Mouse (Mus musculus) MEL (cell line): ENCODE measurements at regions not wholly inside any gene's neighbourhood (a gene's known extent, or its start where the extent isn't known, plus 50 kb on each side); places are given as distances from the start of the nearest gene placed in this dataset.
A peak's percentile ranks its signal among the peaks of the same experiment; 100 is the strongest.

Experiments used
- DNase-seq: peaks from one replicate; pipeline ENCODE4 v3.0.0; 2011; ENCODE audit warnings: low read depth, low spot score
- H3K27ac ChIP-seq: 2 replicates; pipeline ENCODE4 v1.5.1; 2012; ENCODE audit warnings: low read depth, mild to moderate bottlenecking, control low read depth, low read length, moderate library complexity; ENCODE audit not compliant: control insufficient read depth
- H3K27me3 ChIP-seq, 2 experiments: fragments of 150-350 bp in 1 of 2; sonication (generic) in 1 of 2; 2 replicates each; pipeline ENCODE4 v1.6.1; 2012; ENCODE audit warnings: low read length in 2 of 2, mild to moderate bottlenecking in 2 of 2, improper control_type of control experiment in 1 of 2, moderate library complexity in 1 of 2; ENCODE audit not compliant: insufficient read depth in 2 of 2, control insufficient read depth in 1 of 2
- H3K36me3 ChIP-seq, 2 experiments: 2 replicates each; pipeline ENCODE4 v1.6.1; 2012 to 2014; ENCODE audit warnings: low read length in 2 of 2, improper control_type of control experiment in 1 of 2, inconsistent platforms in 1 of 2, mild to moderate bottlenecking in 1 of 2; ENCODE audit not compliant: insufficient read depth in 2 of 2, control insufficient read depth in 1 of 2
- H3K4me1 ChIP-seq, 2 experiments: fragments of 150-350 bp in 1 of 2; sonication (generic) in 1 of 2; 2 replicates each; pipeline ENCODE4 v1.6.1; 2012; ENCODE audit warnings: low read length in 2 of 2, improper control_type of control experiment in 1 of 2, mild to moderate bottlenecking in 1 of 2; ENCODE audit not compliant: insufficient read depth in 2 of 2, control insufficient read depth in 1 of 2
- H3K4me3 ChIP-seq, 2 experiments: fragments of 150-350 bp in 1 of 2; sonication (generic) in 1 of 2; 2 replicates each; pipeline ENCODE4 v1.5.1; 2012; ENCODE audit warnings: low read depth in 2 of 2, low read length in 2 of 2, mild to moderate bottlenecking in 2 of 2, moderate library complexity in 2 of 2, control low read depth in 1 of 2, improper control_type of control experiment in 1 of 2; ENCODE audit not compliant: control insufficient read depth in 1 of 2, insufficient read depth in 1 of 2
- H3K79me2 ChIP-seq: 2 replicates; pipeline ENCODE4 v1.6.1; 2012; ENCODE audit warnings: mild to moderate bottlenecking, low read length, moderate library complexity; ENCODE audit not compliant: control insufficient read depth, poor library complexity, insufficient read depth
- H3K9ac ChIP-seq: 2 replicates; pipeline ENCODE4 v1.6.1; 2012; ENCODE audit warnings: low read depth, mild to moderate bottlenecking, control low read depth, low read length, moderate library complexity; ENCODE audit not compliant: control insufficient read depth, poor library complexity, severe bottlenecking
- H3K9me3 ChIP-seq: fragments of 150-350 bp; sonication (generic); replicated peaks from 2 replicates; pipeline ENCODE4 v1.6.1; 2012; ENCODE audit warnings: mild to moderate bottlenecking, low read length, improper control_type of control experiment, moderate library complexity; ENCODE audit not compliant: insufficient read depth
- BHLHE40 ChIP-seq: IDR thresholded peaks from 2 replicates; pipeline ENCODE4 v1.6.1; 2012; ENCODE audit warnings: low read depth, mild to moderate bottlenecking, inconsistent platforms, low read length, improper control_type of control experiment, borderline replicate concordance
- CHD1 ChIP-seq: IDR thresholded peaks from 2 replicates; pipeline ENCODE4 v1.6.1; 2012; ENCODE audit warnings: low read depth, mild to moderate bottlenecking, inconsistent platforms, low read length, improper control_type of control experiment
- CHD2 ChIP-seq: IDR thresholded peaks from 2 replicates; pipeline ENCODE4 v1.6.1; 2011; ENCODE audit warnings: low read length, improper control_type of control experiment
- CTCF ChIP-seq, 3 experiments: IDR thresholded peaks in 2 of 3; conservative IDR thresholded peaks in 1 of 3; 2 replicates each; pipeline ENCODE4 v1.5.1; 2011 to 2012; ENCODE audit warnings: low read length in 3 of 3, low read depth in 2 of 3, mild to moderate bottlenecking in 2 of 3, improper control_type of control experiment in 1 of 3, inconsistent platforms in 1 of 3, mixed read lengths in 1 of 3, moderate library complexity in 1 of 3; ENCODE audit not compliant: control insufficient read depth in 1 of 3, insufficient read depth in 1 of 3, poor library complexity in 1 of 3, severe bottlenecking in 1 of 3
- E2F4 ChIP-seq: IDR thresholded peaks from 2 replicates; pipeline ENCODE4 v1.6.1; 2011; ENCODE audit warnings: low read depth, low read length, improper control_type of control experiment, borderline replicate concordance
- ELF1 ChIP-seq: IDR thresholded peaks from 2 replicates; pipeline ENCODE4 v1.6.1; 2014; ENCODE audit warnings: low read depth, mild to moderate bottlenecking, inconsistent platforms, low read length, improper control_type of control experiment, moderate library complexity
- EP300 ChIP-seq, 2 experiments: IDR thresholded peaks; 2 replicates each; pipeline ENCODE4 v1.6.1; 2011; ENCODE audit warnings: improper control_type of control experiment in 2 of 2, low read length in 2 of 2, low read depth in 1 of 2, mild to moderate bottlenecking in 1 of 2
- ETS1 ChIP-seq: IDR thresholded peaks from 2 replicates; pipeline ENCODE4 v1.6.1; 2012; ENCODE audit warnings: low read depth, mild to moderate bottlenecking, inconsistent platforms, low read length, improper control_type of control experiment, moderate library complexity
- GABPA ChIP-seq: IDR thresholded peaks from 2 replicates; pipeline ENCODE4 v1.6.1; 2012; ENCODE audit warnings: low read depth, mild to moderate bottlenecking, inconsistent platforms, low read length, improper control_type of control experiment, moderate library complexity
- HCFC1 ChIP-seq: IDR thresholded peaks from 2 replicates; pipeline ENCODE4 v1.6.1; 2012; ENCODE audit warnings: low read depth, mild to moderate bottlenecking, inconsistent platforms, low read length, improper control_type of control experiment, moderate library complexity
- KAT2A ChIP-seq: conservative IDR thresholded peaks from 2 replicates; pipeline ENCODE4 v1.6.1; 2012; ENCODE audit warnings: low read depth, low read length, improper control_type of control experiment, inconsistent platforms
- MAFK ChIP-seq: IDR thresholded peaks from 2 replicates; pipeline ENCODE4 v1.6.1; 2011; ENCODE audit warnings: low read depth, mild to moderate bottlenecking, low read length, improper control_type of control experiment, borderline replicate concordance
- MAX ChIP-seq: IDR thresholded peaks from 2 replicates; pipeline ENCODE4 v1.6.1; 2011; ENCODE audit warnings: low read length, improper control_type of control experiment
- MAZ ChIP-seq: IDR thresholded peaks from 2 replicates; pipeline ENCODE4 v1.6.1; 2012; ENCODE audit warnings: low read depth, mild to moderate bottlenecking, inconsistent platforms, low read length, improper control_type of control experiment
- MEF2A ChIP-seq: IDR thresholded peaks from 2 replicates; pipeline ENCODE4 v1.6.1; 2014; ENCODE audit warnings: low read depth, mild to moderate bottlenecking, inconsistent platforms, low read length, improper control_type of control experiment; ENCODE audit not compliant: poor library complexity, insufficient replicate concordance, severe bottlenecking; ENCODE audit errors: extremely low read depth
- MXI1 ChIP-seq: IDR thresholded peaks from 2 replicates; pipeline ENCODE4 v1.6.1; 2011; ENCODE audit warnings: mild to moderate bottlenecking, low read depth, low read length, improper control_type of control experiment
- MYB ChIP-seq: IDR thresholded peaks from 2 replicates; pipeline ENCODE4 v1.6.1; 2011; ENCODE audit warnings: mild to moderate bottlenecking, low read depth, low read length, improper control_type of control experiment
- MYC ChIP-seq: IDR thresholded peaks from 2 replicates; pipeline ENCODE4 v1.6.1; 2011; ENCODE audit warnings: low read depth, mild to moderate bottlenecking, low read length, improper control_type of control experiment, moderate library complexity
- NRF1 ChIP-seq: IDR thresholded peaks from 2 replicates; pipeline ENCODE4 v1.6.1; 2014; ENCODE audit warnings: low read depth, mild to moderate bottlenecking, inconsistent platforms, low read length, improper control_type of control experiment, moderate library complexity; ENCODE audit not compliant: poor library complexity, insufficient read depth, severe bottlenecking
- POLR2A ChIP-seq, 2 experiments: IDR thresholded peaks; 2 replicates each; pipeline ENCODE4 v1.6.1; 2011 to 2012; ENCODE audit warnings: low read length in 2 of 2, mild to moderate bottlenecking in 2 of 2, control low read depth in 1 of 2, improper control_type of control experiment in 1 of 2, low read depth in 1 of 2, moderate library complexity in 1 of 2; ENCODE audit not compliant: control insufficient read depth in 1 of 2, insufficient read depth in 1 of 2, poor library complexity in 1 of 2
- POLR2AphosphoS2 ChIP-seq: IDR thresholded peaks from 2 replicates; pipeline ENCODE4 v1.6.1; 2011; ENCODE audit warnings: low read length, improper control_type of control experiment
- POLR2AphosphoS5 ChIP-seq: IDR thresholded peaks from 2 replicates; pipeline ENCODE4 v1.6.1; 2012; ENCODE audit warnings: low read depth, borderline replicate concordance, mild to moderate bottlenecking, inconsistent platforms, low read length, moderate library complexity, mixed read lengths
- RCOR1 ChIP-seq: IDR thresholded peaks from 2 replicates; pipeline ENCODE4 v1.6.1; 2012; ENCODE audit warnings: low read depth, mild to moderate bottlenecking, inconsistent platforms, low read length, improper control_type of control experiment
- SIN3A ChIP-seq: IDR thresholded peaks from 2 replicates; pipeline ENCODE4 v1.6.1; 2012; ENCODE audit warnings: low read length, improper control_type of control experiment, inconsistent platforms
- SMC3 ChIP-seq: IDR thresholded peaks from 2 replicates; pipeline ENCODE4 v1.6.1; 2011; ENCODE audit warnings: low read depth, low read length, improper control_type of control experiment
- TAL1 ChIP-seq: IDR thresholded peaks from 2 replicates; pipeline ENCODE4 v1.6.1; 2012; ENCODE audit warnings: mild to moderate bottlenecking, inconsistent platforms, low read length, moderate library complexity, mixed read lengths
- TBP ChIP-seq: IDR thresholded peaks from 2 replicates; pipeline ENCODE4 v1.8.0; 2011; ENCODE audit warnings: low read depth, low read length, improper control_type of control experiment
- UBTF ChIP-seq: IDR thresholded peaks from 2 replicates; pipeline ENCODE4 v1.6.1; 2012; ENCODE audit warnings: low read depth, mild to moderate bottlenecking, inconsistent platforms, low read length, improper control_type of control experiment, moderate library complexity, borderline replicate concordance; ENCODE audit not compliant: insufficient read depth
- USF2 ChIP-seq, 2 experiments: IDR thresholded peaks; 2 replicates each; pipeline ENCODE4 v1.6.1; 2011 to 2012; ENCODE audit warnings: improper control_type of control experiment in 2 of 2, low read length in 2 of 2, borderline replicate concordance in 1 of 2, inconsistent platforms in 1 of 2, low read depth in 1 of 2, mild to moderate bottlenecking in 1 of 2; ENCODE audit not compliant: insufficient read depth in 1 of 2
- ZC3H11A ChIP-seq: IDR thresholded peaks from 2 replicates; pipeline ENCODE4 v1.6.1; 2012; ENCODE audit warnings: low read depth, mild to moderate bottlenecking, inconsistent platforms, low read length, improper control_type of control experiment
- ZKSCAN1 ChIP-seq: IDR thresholded peaks from 2 replicates; pipeline ENCODE4 v1.6.1; 2012; ENCODE audit warnings: low read depth, mild to moderate bottlenecking, inconsistent platforms, low read length, improper control_type of control experiment, moderate library complexity
- ZMIZ1 ChIP-seq: IDR thresholded peaks from 2 replicates; pipeline ENCODE4 v1.6.1; 2012; ENCODE audit warnings: low read depth, mild to moderate bottlenecking, inconsistent platforms, low read length, improper control_type of control experiment, moderate library complexity
- ZNF384 ChIP-seq: IDR thresholded peaks from 2 replicates; pipeline ENCODE4 v1.6.1; 2012; ENCODE audit warnings: low read depth, mild to moderate bottlenecking, inconsistent platforms, low read length, improper control_type of control experiment

DNA sequence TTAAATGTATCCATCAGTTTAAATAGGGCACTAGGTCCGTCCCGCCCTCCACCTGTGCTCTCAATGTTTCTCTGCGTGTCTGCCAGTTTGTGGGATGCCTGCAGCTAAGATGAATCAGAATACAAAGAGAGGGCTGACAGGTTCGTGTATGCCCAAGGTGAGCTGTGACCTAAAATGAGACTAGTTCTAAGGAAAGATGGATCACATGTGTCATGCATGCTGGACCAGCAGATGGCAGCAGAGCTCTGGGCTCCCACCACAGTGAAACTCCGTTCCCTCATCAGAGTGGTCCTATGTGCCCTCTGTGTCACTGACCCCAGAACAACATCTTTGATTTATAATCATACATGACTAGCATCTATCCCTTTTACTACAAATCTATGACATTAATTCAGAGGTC, 180.3 kb downstream of the 1700010I14Rik start (continued):
- TF ChIP-seq E2F4 (no peak), TBP (no peak), MYC (peak; percentile 56; the same call in 1 of the 2 replicates), ZMIZ1 (no peak), RCOR1 (no peak), ZC3H11A (peak; percentile 40; the same call in 1 of the 2 replicates), POLR2A (IDR thresholded peaks at IDR 0.05; ENCODE audit: control insufficient read depth in 1 of 2, insufficient read depth in 1 of 2, low read depth in 1 of 2, low read length in 2 of 2, poor library complexity in 1 of 2) (no peak), USF2 (IDR thresholded peaks at IDR 0.05; ENCODE audit: borderline replicate concordance in 1 of 2, insufficient read depth in 1 of 2, low read depth in 1 of 2, low read length in 2 of 2) (no peak), ZNF384 (no peak), KAT2A (no peak), MAFK (no peak), MYB (no peak), CTCF (IDR thresholded peaks at IDR 0.05 in 2 of 3, conservative IDR thresholded peaks at IDR 0.05 in 1 of 3; ENCODE audit: control insufficient read depth in 1 of 3, insufficient read depth in 1 of 3, low read depth in 2 of 3, low read length in 3 of 3, poor library complexity in 1 of 3, severe bottlenecking in 1 of 3) (peak; percentile 87 to 96 (median 90)), MEF2A (no peak), TAL1 (no peak)

DNA sequence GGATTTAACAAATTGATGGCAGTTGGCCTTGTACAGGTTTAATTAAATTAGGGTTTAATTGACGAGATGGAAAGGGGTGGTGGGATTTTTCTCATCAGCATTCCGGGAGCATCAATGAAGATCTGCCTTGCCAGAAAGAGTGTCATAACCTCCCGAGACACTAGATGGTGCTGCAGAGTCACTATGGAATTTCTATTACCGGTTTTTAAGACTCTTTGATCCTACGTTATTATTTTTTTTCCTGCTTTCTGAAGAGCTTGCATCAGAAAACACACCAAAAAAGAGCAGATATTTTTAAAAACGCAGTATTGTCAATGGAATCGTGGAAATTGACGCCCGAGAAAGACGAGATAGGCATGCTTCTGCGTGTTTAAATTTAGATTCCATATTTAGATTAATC, 181.2 kb downstream of the 1700010I14Rik start:
- peak overlapping the region; percentile 37; the same call in 1 of the 2 replicates for H3K9ac ChIP-seq
- H3K4me3 ChIP-seq = no peak overlapping the region
- peak; percentile 74 for DNase-seq
- no peak overlapping the region for H3K27ac ChIP-seq
- no peaks in the 10 kb centered on the region; the same call in 1 of the 2 replicates for H3K79me2 ChIP-seq
- peaks cover 3 to 7% of the 10 kb centered on the region in 2 experiments for H3K4me1 ChIP-seq
- no peaks in the 10 kb centered on the region for H3K27me3 ChIP-seq
- no peaks in the 10 kb centered on the region for H3K9me3 ChIP-seq
- peaks cover 0 to 9% of the 10 kb centered on the region in 2 experiments; a peak in 2 of 4 replicates for H3K36me3 ChIP-seq
- TF ChIP-seq ZNF384 (peak; percentile 47), ZMIZ1 (no peak), EP300 (IDR thresholded peaks at IDR 0.05; ENCODE audit: low read depth in 1 of 2, low read length in 2 of 2) (no peak), SMC3 (peak; percentile 74), ETS1 (no peak), MXI1 (no peak), SIN3A (no peak; the same call in 1 of the 2 replicates), MEF2A (no peak), KAT2A (no peak), POLR2AphosphoS2 (no peak), TBP (no peak), HCFC1 (no peak), NRF1 (no peak), CTCF (IDR thresholded peaks at IDR 0.05 in 2 of 3, conservative IDR thresholded peaks at IDR 0.05 in 1 of 3; ENCODE audit: control insufficient read depth in 1 of 3, insufficient read depth in 1 of 3, low read depth in 2 of 3, low read length in 3 of 3, poor library complexity in 1 of 3, severe bottlenecking in 1 of 3) (peak; percentile 29 to 79 (median 72); a peak in 5 of 6 replicates), MYC (no peak), CHD2 (no peak), ZC3H11A (peak; percentile 60), CHD1 (no peak), MYB (no peak), E2F4 (no peak), GABPA (no peak), ELF1 (no peak), UBTF (no peak), MAZ (no peak), POLR2AphosphoS5 (no peak), MAFK (no peak), MAX (no peak), ZKSCAN1 (no peak), BHLHE40 (no peak)
